Comparison of ENCODE assay signal across 15 mouse cellular contexts in the genomic region with DNA sequence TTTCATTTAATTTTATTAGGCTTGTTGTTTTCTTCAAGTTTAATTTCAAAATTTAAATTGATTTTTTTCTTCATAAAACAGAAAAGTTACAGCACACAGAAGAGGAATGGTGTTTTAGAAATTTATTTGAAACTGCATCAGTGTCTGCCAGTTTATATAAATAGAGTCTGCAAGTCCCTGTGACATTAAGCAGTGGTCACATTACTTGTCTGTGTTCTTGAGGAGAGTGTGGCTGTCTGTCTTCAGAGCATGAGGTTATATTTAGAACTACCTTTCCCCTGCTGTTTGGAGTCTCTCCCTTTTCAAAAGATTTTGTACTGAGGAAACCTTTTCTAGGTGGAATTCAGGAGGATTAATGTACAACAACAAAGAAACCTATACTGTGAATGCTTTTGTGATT.
"Had no signal": no experiment of that assay in that cellular context is flagged by ENCODE, and none has a peak within 500 bp of the region (broad histone marks: within the 10 kb centered on the region; RNA-seq: fewer than 3 reads in every experiment).

No protein-coding gene starts in this region.

- H3K9ac ChIP-seq: kidney, embryonic 15.5 days; liver, embryonic 13.5 days had no signal

- H3K27ac ChIP-seq: kidney, embryonic 15.5 days; left cerebral cortex, adult 2 months; liver, embryonic 13.5 days; stomach, postnatal 0 days had no signal

- DNase-seq: kidney, postnatal 10 days; kidney, postnatal 36 days; layer of hippocampus, postnatal 36 days; liver, embryonic 13.5 days; lung, adult 2 months; lung, postnatal 14 days; lung, postnatal 4 days; midbrain, embryonic 14.5 days; thymus, adult 2 months; thymus, postnatal 14 days; thymus, postnatal 4 days had no signal

- H3K4me1 ChIP-seq: kidney, embryonic 15.5 days; liver, embryonic 13.5 days had no signal

- H3K27me3 ChIP-seq: kidney, embryonic 15.5 days; liver, embryonic 13.5 days had no signal

- H3K4me3 ChIP-seq: kidney, embryonic 15.5 days; left cerebral cortex, adult 2 months; liver, embryonic 13.5 days had no signal

- H3K36me3 ChIP-seq: kidney, embryonic 15.5 days; liver, embryonic 13.5 days had no signal

- H3K9me3 ChIP-seq: kidney, embryonic 15.5 days; liver, embryonic 13.5 days had no signal

- H3K4me2 ChIP-seq: kidney, embryonic 15.5 days; liver, embryonic 13.5 days; midbrain, embryonic 11.5 days had no signal
